Mouse (Mus musculus): ENCODE results near the gene Klf11.

DNA sequence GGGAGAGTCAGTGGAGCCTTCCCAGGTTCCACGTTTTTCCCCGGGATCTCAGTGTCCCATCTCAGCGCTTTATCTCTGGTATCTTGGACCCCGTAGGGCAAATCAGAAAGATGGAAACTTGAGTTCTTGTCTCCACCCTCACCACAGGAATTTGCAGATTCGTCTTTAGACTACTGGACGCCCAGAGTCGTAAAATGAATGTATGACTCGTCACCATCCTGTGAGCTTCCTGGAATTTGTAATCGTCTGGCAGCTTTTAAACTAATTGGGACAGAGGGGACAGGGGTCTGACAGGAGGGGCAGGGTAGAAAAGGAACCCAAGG is 56.4 kb downstream of the Klf11 start:
- no peak for TF ChIP-seq CTCF (IDR thresholded peaks at IDR 0.05; ENCODE audit: borderline replicate concordance, extremely low read depth, insufficient read depth, insufficient read length)
- TF ChIP-seq POLR2A (IDR thresholded peaks at IDR 0.05; ENCODE audit: borderline replicate concordance, extremely low read depth, insufficient read depth, insufficient read length, poor library complexity, severe bottlenecking) = no peak
